ENCODE assay signal across 25 mouse cellular contexts in the genomic region with DNA sequence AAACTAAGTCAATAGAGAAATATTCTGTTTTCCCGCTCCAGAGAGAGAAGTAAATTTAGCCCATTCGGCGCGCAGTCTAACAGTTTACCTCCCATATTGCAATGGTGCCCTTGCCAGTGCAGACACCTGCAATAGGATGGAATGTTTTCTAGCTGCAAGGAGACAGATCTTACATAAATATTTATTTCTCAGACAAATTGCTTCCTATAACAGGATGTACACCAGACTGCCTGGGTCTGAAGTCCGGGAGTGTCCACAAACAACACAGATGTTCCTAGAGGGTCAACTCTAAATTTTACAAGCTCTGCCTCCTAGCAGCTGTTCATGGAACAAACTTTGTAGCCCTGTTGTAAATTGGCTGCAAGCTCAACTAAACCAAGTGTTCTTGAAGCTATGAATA.
DNase-seq lines count a peak whose midpoint lies in the region; ATAC-seq lines count a peak whose summit lies in the region.
"Had no signal": no experiment of that assay in that cellular context is flagged by ENCODE, and none has a peak within 500 bp of the region (broad histone marks: within the 10 kb centered on the region; RNA-seq: fewer than 3 reads in every experiment).

No protein-coding gene starts in this region.

- H3K4me1 ChIP-seq in limb, embryonic 11.5 days (ENCODE audit: control insufficient read depth, insufficient read depth, low read length), result no peaks in the 10 kb centered on the region
- no peaks in the 10 kb centered on the region for H3K4me1 ChIP-seq in limb, embryonic 10.5 days
- no peaks in the 10 kb centered on the region for H3K4me1 ChIP-seq in lung, embryonic 16.5 days (replicated peaks; ENCODE audit: control insufficient read depth, insufficient read depth, low read length)
- H3K4me1 ChIP-seq: heart, embryonic 10.5 days; heart, embryonic 13.5 days had no signal

- H3K27ac ChIP-seq in limb, embryonic 11.5 days (replicated peaks; ENCODE audit: low read depth, low read length), result no peak overlapping the region
- no peak overlapping the region for H3K27ac ChIP-seq in limb, embryonic 10.5 days
- no peak overlapping the region for H3K27ac ChIP-seq in lung, embryonic 16.5 days (ENCODE audit: low read length)
- H3K27ac ChIP-seq: heart, adult 2 months; heart, embryonic 10.5 days; heart, embryonic 13.5 days; hindbrain, embryonic 14.5 days had no signal

- no peaks in the 10 kb centered on the region for H3K9me3 ChIP-seq in limb, embryonic 11.5 days (ENCODE audit: control insufficient read depth, low read length)
- H3K9me3 ChIP-seq in limb, embryonic 10.5 days (replicated peaks), result no peaks in the 10 kb centered on the region
- peaks cover 2% of the 10 kb centered on the region; the same call in 1 of the 2 replicates for H3K9me3 ChIP-seq in lung, embryonic 16.5 days (ENCODE audit: control insufficient read depth, low read length)
- H3K9me3 ChIP-seq: G1E; heart, embryonic 10.5 days; heart, embryonic 13.5 days had no signal

- no peaks in the 10 kb centered on the region for H3K27me3 ChIP-seq in limb, embryonic 11.5 days (ENCODE audit: control insufficient read depth, insufficient read depth, low read length)
- no peaks in the 10 kb centered on the region for H3K27me3 ChIP-seq in limb, embryonic 10.5 days (ENCODE audit: low read depth, poor library complexity, severe bottlenecking)
- H3K27me3 ChIP-seq in lung, embryonic 16.5 days (ENCODE audit: control insufficient read depth, insufficient read depth, low read depth, low read length), result no peaks in the 10 kb centered on the region
- H3K27me3 ChIP-seq: CH12.LX; heart, embryonic 13.5 days; Patski had no signal

- H3K4me2 ChIP-seq in limb, embryonic 11.5 days (ENCODE audit: low read depth, severe bottlenecking), result no peak overlapping the region
- no peak overlapping the region for H3K4me2 ChIP-seq in lung, embryonic 16.5 days (ENCODE audit: low read depth, low read length)
- H3K4me2 ChIP-seq: heart, embryonic 13.5 days; hindbrain, embryonic 14.5 days had no signal

- H3K4me3 ChIP-seq in limb, embryonic 11.5 days (ENCODE audit: low read depth, low read length), result no peak overlapping the region
- no peak overlapping the region for H3K4me3 ChIP-seq in limb, embryonic 10.5 days
- no peak overlapping the region for H3K4me3 ChIP-seq in lung, embryonic 16.5 days (ENCODE audit: low read length)
- H3K4me3 ChIP-seq: heart, adult 2 months; heart, embryonic 10.5 days; heart, embryonic 13.5 days had no signal

- 73% methylated on average over 5 of the region's 5 CpGs for WGBS in limb, embryonic 11.5 days
- WGBS in limb, embryonic 10.5 days, result 84% methylated on average over 5 of the region's 5 CpGs
- WGBS in lung, embryonic 16.5 days, result 45% methylated on average over 5 of the region's 5 CpGs

- no peak for DNase-seq in limb, embryonic 11.5 days (ENCODE audit: low spot score)
- no peak for DNase-seq in limb, embryonic 10.5 days (ENCODE audit: low spot score)
- DNase-seq in lung, postnatal 36 days, result no peak
- DNase-seq in forelimb bud, embryonic 11.5 days (ENCODE audit: low read depth, low spot score), result peak; percentile 31
- DNase-seq in yolk sac, embryonic 10.5 days (ENCODE audit: low spot score), result peak; percentile 14
- no peak for DNase-seq in ovary, postnatal 36 days (ENCODE audit: low spot score)
- DNase-seq: adrenal gland, postnatal 10 days; adrenal gland, postnatal 36 days; B cell, adult 2 months; cerebellum, adult 18-20 months; cerebellum, adult 9-10 months; cerebellum, postnatal 14 days; gastrocnemius, postnatal 10 days; gastrocnemius, postnatal 36 days; heart, adult 2 months; heart, postnatal 14 days; heart, postnatal 4 days had no signal

- ATAC-seq in limb, embryonic 11.5 days (ENCODE audit: insufficient number of reproducible peaks, low FRiP score, low TSS enrichment, low read depth), result peak; percentile 60; the same call in 1 of the 2 replicates
- peak; percentile 71 for ATAC-seq in lung, embryonic 16.5 days (ENCODE audit: low read depth)
- ATAC-seq: forebrain, embryonic 14.5 days; Patski had no signal

- no peak overlapping the region for H3K9ac ChIP-seq in limb, embryonic 11.5 days (ENCODE audit: low read length)
- no peak overlapping the region for H3K9ac ChIP-seq in lung, embryonic 16.5 days (ENCODE audit: low read length)
- H3K9ac ChIP-seq: heart, embryonic 13.5 days; hindbrain, embryonic 14.5 days had no signal

- H3K36me3 ChIP-seq in limb, embryonic 11.5 days (ENCODE audit: control insufficient read depth, insufficient read depth, low read length), result no peaks in the 10 kb centered on the region
- no peaks in the 10 kb centered on the region for H3K36me3 ChIP-seq in limb, embryonic 10.5 days
- H3K36me3 ChIP-seq in lung, embryonic 16.5 days (ENCODE audit: control insufficient read depth, insufficient read depth, low read length), result no peaks in the 10 kb centered on the region
- H3K36me3 ChIP-seq: G1E; heart, embryonic 10.5 days; heart, embryonic 13.5 days had no signal

Comparison
In these comparisons a context has a peak if more than half of its experiments do, and no peak if none do; other contexts are left out.
1. DNase-seq: peak in forelimb bud, embryonic 11.5 days (single experiment) and yolk sac, embryonic 10.5 days (single experiment); none in limb, embryonic 11.5 days (single experiment), limb, embryonic 10.5 days (single experiment), lung, postnatal 36 days (single experiment) and ovary, postnatal 36 days (single experiment).